Mouse (Mus musculus) T-helper 2 cell (primary cell): ENCODE results near the gene Scn1b.

Experiments
- in situ Hi-C: fragments of 300-600 bp; cut with MboI, MseI; formaldehyde crosslinking; loops from one replicate; pipeline ENCODE4 v1.15.1; 2025; ENCODE audit warnings: high pct_unique_total_duplicates

Gene Scn1b

DNA sequence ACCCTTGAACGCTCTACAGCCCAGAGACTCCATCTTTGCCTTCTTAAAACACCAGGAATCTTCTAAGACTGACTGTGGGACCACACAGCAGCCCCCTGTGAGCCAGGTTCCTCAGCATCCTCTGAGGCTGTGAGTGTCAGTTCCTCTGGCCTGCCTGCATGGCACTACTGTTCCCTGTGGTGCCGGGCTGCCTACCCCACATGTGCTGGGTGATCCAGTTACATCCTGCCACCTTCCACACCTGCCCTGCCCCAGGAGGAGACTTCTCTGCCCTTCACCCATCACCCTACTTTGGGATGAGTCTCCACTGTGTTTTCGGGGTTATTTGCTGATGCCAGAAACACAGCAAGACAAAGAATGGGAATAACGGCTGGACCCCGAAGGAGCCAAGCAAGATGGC, 7.2 kb downstream of the Scn1b start:
- in situ Hi-C loops: no loop called here

- in situ Hi-C loops: no loop called here
Measured at GRCm38 (mm10) chr7:31118486-31118885, 8.3 kb downstream of the Scn1b start.

DNA sequence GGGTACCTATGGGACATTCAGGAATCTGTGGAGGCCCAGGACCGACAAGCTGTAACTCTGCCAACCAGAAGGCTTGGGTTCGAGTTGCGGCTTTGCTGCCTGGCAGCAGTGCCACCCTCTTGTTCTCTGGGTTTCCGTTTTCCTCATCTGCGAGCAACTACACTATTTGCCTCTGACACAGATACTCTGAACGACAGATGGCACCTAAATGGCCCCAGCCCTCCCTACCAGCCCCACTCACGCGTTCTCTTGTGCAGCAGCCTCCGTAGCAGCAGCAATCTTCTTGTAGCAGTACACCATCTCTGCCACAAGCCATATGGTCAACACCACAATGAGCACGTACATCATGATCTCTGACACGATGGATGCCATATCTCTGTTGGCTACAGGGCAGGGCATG, 9.3 kb downstream of the Scn1b start:
- in situ Hi-C loops: no loop called here

DNA sequence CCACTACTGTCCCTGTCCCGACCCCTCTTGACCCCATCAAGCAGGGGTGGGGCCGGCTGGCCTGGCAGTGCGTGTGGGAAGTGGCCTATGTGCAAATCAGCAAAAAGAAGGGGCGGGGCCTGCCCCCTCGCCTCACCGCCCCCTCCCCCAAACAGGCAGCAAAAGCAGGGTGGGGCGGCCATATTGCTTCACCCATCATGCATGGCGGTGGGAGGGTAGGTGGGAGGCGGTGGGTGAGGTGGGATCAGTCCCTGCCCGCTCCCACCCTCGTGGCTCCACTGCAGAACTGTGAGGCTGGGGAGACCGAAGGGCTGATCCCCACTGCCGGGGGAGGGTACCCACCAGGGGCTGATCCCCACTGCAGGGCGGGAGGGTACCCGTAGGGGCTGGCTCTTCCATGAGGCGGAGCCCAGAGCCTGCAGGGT, 10.1 kb downstream of the Scn1b start:
- in situ Hi-C loops: no loop called here

GRCm38 (mm10) chr7:31115587-31116043, 11.2 kb downstream of the Scn1b start:
- in situ Hi-C loops: no loop called here

- in situ Hi-C loops: no loop called here
Measured at GRCm38 (mm10) chr7:31115182-31115581, 11.6 kb downstream of the Scn1b start, which contains the start of gene Hpn. Gene Hpn (minus strand): TSS chr7:31115290.

- in situ Hi-C loops: no loop called here
Measured at GRCm38 (mm10) chr7:31114646-31115045, 12.2 kb downstream of the Scn1b start.

- in situ Hi-C loops: no loop called here
Measured at GRCm38 (mm10) chr7:31113800-31114199, 13.0 kb downstream of the Scn1b start.

GRCm38 (mm10) chr7:31112036-31112435, 14.8 kb downstream of the Scn1b start:
- in situ Hi-C loops: no loop called here

DNA sequence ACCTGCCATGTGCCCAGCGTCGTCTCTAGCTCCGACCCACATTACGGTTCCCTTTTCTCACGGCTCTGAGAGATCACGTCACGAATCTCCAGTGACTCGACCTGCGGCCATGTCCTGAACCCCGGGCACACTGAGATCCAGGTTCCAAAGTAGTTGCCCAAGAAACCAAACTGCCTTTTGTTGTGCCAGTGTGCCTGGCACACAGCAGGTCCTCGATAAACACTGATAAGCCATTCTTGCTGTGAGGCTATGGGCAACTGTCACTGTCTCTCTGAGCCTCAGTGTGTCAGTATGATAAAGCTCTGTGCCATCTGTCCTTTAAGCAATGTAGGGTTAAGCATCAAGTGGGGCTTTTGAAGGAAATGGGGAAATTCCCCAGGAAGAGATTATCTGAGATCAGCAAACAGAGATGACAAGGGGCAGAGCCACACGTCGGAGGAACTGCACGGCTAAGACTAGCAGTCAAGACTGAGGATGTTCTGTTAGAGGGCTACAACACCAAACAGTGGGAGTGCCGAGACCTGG, 15.9 kb downstream of the Scn1b start:
- in situ Hi-C loops: no loop called here

DNA sequence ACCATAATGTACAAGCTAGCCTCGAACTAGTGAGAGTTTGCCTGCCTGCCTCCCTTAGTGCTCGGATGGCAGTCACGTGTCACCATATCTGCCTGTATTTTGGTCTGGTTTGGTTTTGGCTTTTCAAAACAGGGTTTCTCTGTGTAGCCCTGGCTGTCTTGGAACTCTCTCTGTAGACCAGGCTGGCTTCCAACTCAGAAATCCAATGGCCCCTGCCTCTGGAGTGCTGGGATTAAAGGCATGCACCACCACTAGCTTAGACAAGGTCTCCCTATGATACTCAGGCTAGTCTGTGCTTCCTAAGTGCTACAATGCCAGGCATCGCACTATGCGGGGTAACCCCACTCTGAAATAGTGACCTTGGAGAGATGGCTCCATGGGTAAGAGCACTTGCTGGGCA, 17.0 kb downstream of the Scn1b start:
- in situ Hi-C loops: no loop called here

DNA sequence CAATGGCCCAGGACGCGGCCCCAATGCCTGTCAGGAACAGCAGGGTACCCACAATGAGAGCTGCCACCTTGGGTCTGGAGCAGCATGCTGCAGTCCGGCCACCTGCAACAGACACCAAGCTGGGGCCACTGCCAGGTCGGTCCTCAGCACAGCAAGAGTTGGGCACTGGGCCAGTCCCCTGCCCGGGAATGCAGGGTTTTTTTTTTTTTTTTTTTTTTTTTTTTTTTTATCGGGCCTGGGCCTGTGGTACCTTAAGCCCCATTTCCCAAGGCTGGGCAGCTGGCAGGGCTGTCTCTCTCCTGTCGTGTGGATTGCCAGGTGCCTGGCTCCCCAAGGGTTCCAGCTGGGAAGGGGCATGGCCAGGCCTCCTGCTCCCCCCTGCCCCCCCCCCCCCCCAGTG, 17.7 kb downstream of the Scn1b start:
- in situ Hi-C loops: no loop called here

- in situ Hi-C loops: no loop called here
Measured at GRCm38 (mm10) chr7:31107781-31108180, 19.0 kb downstream of the Scn1b start.

- in situ Hi-C loops: no loop called here
Measured at GRCm38 (mm10) chr7:31106166-31106565, 20.6 kb downstream of the Scn1b start.

GRCm38 (mm10) chr7:31105061-31105768, 21.6 kb downstream of the Scn1b start:
- in situ Hi-C loops: no loop called here

DNA sequence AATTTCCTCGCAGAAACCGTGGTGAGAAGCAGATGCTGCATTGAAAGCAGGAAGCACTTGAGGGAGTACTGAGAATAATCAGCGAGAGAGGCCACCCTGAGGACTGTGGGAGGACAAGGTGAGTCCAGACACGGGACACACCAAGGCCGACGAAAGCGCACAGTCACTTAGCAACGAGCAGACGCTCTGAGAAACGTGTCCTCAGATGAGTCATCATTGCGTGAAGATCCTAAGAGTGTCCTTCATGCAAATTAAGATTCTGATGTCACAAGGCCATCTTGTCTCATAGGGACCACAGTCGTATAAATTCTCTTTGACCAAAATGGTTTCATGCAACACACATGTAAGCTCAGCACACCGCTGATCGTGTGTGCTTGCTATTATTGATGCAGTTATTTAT, 26.0 kb downstream of the Scn1b start:
- in situ Hi-C loops: no loop called here

GRCm38 (mm10) chr7:31099612-31099982, 27.2 kb downstream of the Scn1b start:
- in situ Hi-C loops: no loop called here

GRCm38 (mm10) chr7:31098697-31099611, 27.8 kb downstream of the Scn1b start:
- in situ Hi-C loops: no loop called here

GRCm38 (mm10) chr7:31097583-31098248, 29.1 kb downstream of the Scn1b start:
- in situ Hi-C loops: no loop called here

DNA sequence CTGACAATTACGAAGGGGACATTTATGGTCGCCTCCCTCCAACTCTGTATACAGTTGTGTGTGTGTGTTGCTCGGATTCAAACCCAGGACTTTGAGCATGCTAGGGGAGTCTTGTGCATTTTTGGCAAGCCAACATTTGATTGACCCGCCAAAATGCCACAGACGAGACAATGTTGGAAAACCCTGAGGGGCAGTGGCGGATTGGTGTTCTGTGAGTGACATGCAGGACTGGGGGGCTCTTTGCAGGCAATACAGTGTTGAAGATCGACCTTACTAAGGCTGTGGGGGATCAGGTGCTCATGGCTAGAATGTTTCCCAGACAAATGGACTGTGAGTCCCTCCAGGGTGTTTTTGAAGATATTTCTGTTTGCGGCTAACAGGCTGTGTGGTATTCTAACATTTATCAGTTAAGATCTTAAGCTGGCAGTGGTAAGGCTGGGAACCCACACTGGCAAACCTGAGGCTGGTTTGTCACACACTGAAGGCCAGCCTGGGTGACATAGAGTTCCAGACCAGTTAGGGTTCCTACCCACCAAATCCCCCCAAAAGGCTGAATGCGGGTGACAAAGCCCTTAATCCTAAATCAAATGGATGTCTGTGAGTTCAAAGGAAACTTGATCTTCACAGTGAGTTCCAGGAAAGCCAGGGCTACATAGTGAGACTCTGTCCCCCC, 29.8 kb downstream of the Scn1b start:
- in situ Hi-C loops: no loop called here

- in situ Hi-C loops: no loop called here
Measured at GRCm38 (mm10) chr7:31094774-31095501, 31.9 kb downstream of the Scn1b start.
